Mouse (Mus musculus) ES-E14 (cell line): Measurements from ENCODE around the gene Hsd17b12.

ENCODE experiments used
- CHD2 ChIP-seq: IDR thresholded peaks from 2 replicates; pipeline ENCODE4 v1.6.1; 2014; ENCODE audit warnings: mild to moderate bottlenecking, low read depth, low read length, inconsistent platforms
- HCFC1 ChIP-seq: IDR thresholded peaks from 2 replicates; pipeline ENCODE4 v1.6.1; 2012; ENCODE audit warnings: low read length, inconsistent platforms, borderline replicate concordance; ENCODE audit not compliant: insufficient read depth
- MAFK ChIP-seq: IDR thresholded peaks from 2 replicates; pipeline ENCODE4 v1.6.1; 2014; ENCODE audit warnings: mild to moderate bottlenecking, low read depth, low read length, inconsistent platforms; ENCODE audit not compliant: insufficient read depth
- ZC3H11A ChIP-seq: IDR thresholded peaks from 2 replicates; pipeline ENCODE4 v1.6.1; 2012; ENCODE audit warnings: low read depth, mild to moderate bottlenecking, inconsistent platforms, low read length, borderline replicate concordance
- ZNF384 ChIP-seq: IDR thresholded peaks from 2 replicates; pipeline ENCODE4 v1.6.1; 2012; ENCODE audit warnings: low read depth, low read length, inconsistent platforms

DNA sequence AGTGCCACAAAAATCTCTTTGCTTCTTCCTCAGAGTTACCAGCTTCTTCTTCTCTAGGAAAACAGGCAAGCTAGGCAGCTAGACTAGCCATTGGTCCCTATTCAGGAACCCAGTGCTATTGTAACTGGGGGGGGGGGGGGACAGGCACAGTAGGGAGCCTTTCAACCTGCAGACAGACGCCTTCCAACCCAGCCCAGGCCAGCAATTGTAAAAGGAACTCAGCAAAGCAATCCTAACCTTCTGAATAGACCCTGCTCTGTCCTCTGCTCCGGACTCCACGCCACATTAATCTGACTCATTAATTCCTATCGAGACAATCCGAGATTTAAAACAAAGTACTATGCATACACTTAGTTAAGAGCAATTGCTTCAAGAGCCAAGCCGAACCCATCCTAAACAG lies 26.4 kb upstream of the Hsd17b12 start:
- TF ChIP-seq ZNF384 (no peak), ZC3H11A (no peak), MAFK (no peak), HCFC1 (no peak), CHD2 (no peak)
